Mouse (Mus musculus) embryonic facial prominence, embryonic 13.5 days (tissue): ENCODE measurements at regions not wholly inside any gene's neighbourhood (a gene's known extent, or its start where the extent isn't known, plus 50 kb on each side); places are given as distances from the start of the nearest gene placed in this dataset.

Source experiments
- ATAC-seq: fragments of 200-750 bp; cut with Nextera tagmentation; 2 replicates; pipeline ENCODE4 v1.8.0; 2017; ENCODE audit warnings: low read depth; ENCODE audit not compliant: insufficient number of reproducible peaks, insufficient read depth, low FRiP score, low TSS enrichment
- H3K27ac ChIP-seq: fragments of 300-500 bp; sonication (generic); 2 replicates; pipeline ENCODE4 v1.5.1; 2015; ENCODE audit warnings: moderate library complexity, mild to moderate bottlenecking, inconsistent platforms
- H3K27me3 ChIP-seq: fragments of 300-500 bp; sonication (generic); 2 replicates; pipeline ENCODE4 v1.6.1; 2015; ENCODE audit warnings: mild to moderate bottlenecking, inconsistent platforms
- H3K36me3 ChIP-seq: fragments of 300-500 bp; sonication (generic); 2 replicates; pipeline ENCODE4 v1.6.1; 2015; ENCODE audit warnings: mild to moderate bottlenecking, inconsistent platforms
- H3K4me1 ChIP-seq: fragments of 300-500 bp; sonication (generic); 2 replicates; pipeline ENCODE4 v1.6.1; 2015; ENCODE audit warnings: inconsistent platforms
- H3K4me2 ChIP-seq: fragments of 300-500 bp; sonication (generic); 2 replicates; pipeline ENCODE4 v1.6.1; 2015; ENCODE audit warnings: moderate library complexity, mild to moderate bottlenecking, inconsistent platforms
- H3K4me3 ChIP-seq: fragments of 300-500 bp; sonication (generic); 2 replicates; pipeline ENCODE4 v1.5.1; 2015; ENCODE audit warnings: mild to moderate bottlenecking, inconsistent platforms
- H3K9ac ChIP-seq: fragments of 300-500 bp; sonication (generic); 2 replicates; pipeline ENCODE4 v1.6.1; 2015; ENCODE audit warnings: mild to moderate bottlenecking, inconsistent platforms
- H3K9me3 ChIP-seq: fragments of 300-500 bp; sonication (generic); 2 replicates; pipeline ENCODE4 v1.6.1; 2016; ENCODE audit warnings: inconsistent platforms
- WGBS: fragments of 180-500 bp; shearing (Covaris S2); methylation state at CpG from one replicate; pipeline ENCODE4 v1.1.7; 2015; ENCODE audit warnings: mixed read lengths; 5-methylcytosine and 5-hydroxymethylcytosine counted together

DNA sequence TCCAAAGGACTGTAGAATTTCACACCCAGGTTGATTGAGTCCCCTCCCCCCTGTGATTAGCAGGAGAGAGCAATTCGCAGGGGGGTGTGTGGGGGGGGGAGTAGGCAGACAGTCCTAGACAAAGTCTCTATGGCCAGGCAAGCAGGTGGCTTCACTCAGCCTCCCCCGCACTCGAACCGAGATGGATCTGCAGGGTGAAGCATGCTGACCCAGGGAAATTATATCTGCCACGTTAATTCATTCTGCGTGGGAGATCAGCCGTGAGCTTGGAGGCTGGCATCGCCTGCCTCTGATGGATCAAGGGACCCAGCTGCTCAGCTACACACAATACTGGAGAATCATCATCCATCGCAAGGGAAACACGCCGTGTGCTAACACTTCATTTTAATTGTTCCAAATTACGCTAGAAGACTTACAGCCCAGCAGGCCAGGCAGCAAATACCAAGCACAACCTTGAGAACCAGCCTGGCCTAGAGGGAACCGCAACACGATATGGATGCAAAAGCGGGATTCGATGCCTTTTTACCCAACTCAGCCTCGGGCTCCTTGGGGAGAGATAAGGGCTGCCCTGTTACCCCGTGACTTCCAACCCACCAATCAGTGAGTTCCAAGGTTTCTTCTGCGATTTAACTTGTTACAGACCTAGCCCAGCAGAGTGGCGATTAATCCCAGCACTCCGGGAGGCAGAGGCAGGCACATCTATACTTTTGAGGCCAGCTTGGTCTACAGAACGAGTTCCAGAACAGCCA lies 137.7 kb upstream of the Top1 start:
- Histone ChIP-seq H3K9me3 (no peaks in the 10 kb centered on the region; the same call in 1 of the 2 replicates), H3K4me2 (no peak overlapping the region), H3K4me1 (0 out of 2 replicates have a peak, but pooled peaks cover 6% of the 10 kb centered on the region), H3K9ac (no peak overlapping the region), H3K4me3 (no peak overlapping the region), H3K27ac (no peak overlapping the region), H3K36me3 (no peaks in the 10 kb centered on the region), H3K27me3 (no peaks in the 10 kb centered on the region)
- WGBS, result 42% methylated on average over 22 of the region's 22 CpGs
- no peak for ATAC-seq

DNA sequence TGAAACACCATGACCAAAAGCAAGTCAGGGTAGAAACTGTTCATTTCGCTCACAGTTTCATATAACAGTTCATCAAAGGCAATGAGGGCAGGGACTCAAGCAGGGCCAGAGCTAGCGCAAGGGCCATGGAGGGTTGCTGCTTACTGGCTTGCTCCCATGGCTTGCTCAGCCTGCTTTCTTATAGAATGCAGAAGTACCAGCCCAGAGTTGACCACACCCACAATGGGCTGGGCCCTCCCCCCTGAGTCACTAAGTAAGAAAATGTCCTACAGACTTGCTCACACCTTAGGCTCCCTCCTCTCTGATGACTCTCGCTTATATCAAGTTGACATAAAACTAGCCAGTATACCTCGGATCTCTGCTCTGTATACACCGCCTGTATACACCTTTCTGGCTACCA lies 135.5 kb upstream of the Top1 start:
- H3K4me1 ChIP-seq, result 0 out of 2 replicates have a peak, but pooled peaks cover 6% of the 10 kb centered on the region
- WGBS, result 90% methylated on average over 5 of the region's 5 CpGs
- H3K36me3 ChIP-seq, result no peaks in the 10 kb centered on the region
- H3K27me3 ChIP-seq, result peaks cover under 1% of the 10 kb centered on the region; the same call in 1 of the 2 replicates
- no peak overlapping the region for H3K4me3 ChIP-seq
- no peak overlapping the region for H3K27ac ChIP-seq
- no peaks in the 10 kb centered on the region; the same call in 1 of the 2 replicates for H3K9me3 ChIP-seq
- no peak overlapping the region for H3K9ac ChIP-seq
- no peak for ATAC-seq
- H3K4me2 ChIP-seq, result no peak overlapping the region

DNA sequence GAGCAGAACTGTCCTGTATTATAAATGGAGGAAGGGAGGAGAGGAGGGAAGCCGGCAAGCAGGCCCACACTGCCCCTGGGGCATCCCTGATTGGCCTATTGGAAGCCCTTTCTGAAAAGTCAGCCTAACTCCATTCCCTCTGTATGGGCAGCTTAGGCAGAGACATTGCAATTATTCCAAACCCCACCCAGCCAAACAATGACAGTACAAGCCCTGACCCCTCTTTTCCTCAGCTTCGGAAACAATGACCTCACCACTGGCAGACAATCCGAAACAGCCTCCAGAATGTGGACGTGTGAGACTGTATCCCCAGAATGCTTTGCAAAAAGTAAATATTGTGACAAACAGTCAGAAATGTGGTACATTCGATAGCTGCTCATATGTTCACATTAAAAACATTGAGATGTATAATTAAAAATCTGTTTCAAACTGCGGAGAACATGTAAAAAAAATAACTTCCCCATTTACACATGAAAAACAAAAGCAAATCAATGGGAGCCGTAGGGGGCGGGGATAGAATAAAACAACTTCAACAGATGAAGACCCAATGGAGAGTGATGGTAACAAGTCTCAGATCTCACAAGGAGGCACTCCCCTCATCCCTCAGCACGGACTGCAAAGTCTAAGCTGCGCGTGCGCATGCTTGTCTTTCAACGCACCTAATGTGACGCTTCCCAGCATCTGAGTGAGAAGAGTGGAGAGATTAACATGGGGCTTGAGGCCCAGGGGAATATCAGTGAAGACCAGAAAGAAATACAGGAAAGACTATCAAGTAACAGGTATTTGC lies 134.9 kb upstream of the Top1 start:
- H3K4me2 ChIP-seq, result no peak overlapping the region
- no peak for ATAC-seq
- H3K27ac ChIP-seq, result no peak overlapping the region
- no peak overlapping the region for H3K9ac ChIP-seq
- 0 out of 2 replicates have a peak, but pooled peaks cover 6% of the 10 kb centered on the region for H3K4me1 ChIP-seq
- 48% methylated on average over 14 of the region's 14 CpGs for WGBS
- H3K9me3 ChIP-seq, result no peaks in the 10 kb centered on the region; the same call in 1 of the 2 replicates
- H3K4me3 ChIP-seq, result no peak overlapping the region
- H3K27me3 ChIP-seq, result peaks cover 3% of the 10 kb centered on the region; the same call in 1 of the 2 replicates
- no peaks in the 10 kb centered on the region for H3K36me3 ChIP-seq

DNA sequence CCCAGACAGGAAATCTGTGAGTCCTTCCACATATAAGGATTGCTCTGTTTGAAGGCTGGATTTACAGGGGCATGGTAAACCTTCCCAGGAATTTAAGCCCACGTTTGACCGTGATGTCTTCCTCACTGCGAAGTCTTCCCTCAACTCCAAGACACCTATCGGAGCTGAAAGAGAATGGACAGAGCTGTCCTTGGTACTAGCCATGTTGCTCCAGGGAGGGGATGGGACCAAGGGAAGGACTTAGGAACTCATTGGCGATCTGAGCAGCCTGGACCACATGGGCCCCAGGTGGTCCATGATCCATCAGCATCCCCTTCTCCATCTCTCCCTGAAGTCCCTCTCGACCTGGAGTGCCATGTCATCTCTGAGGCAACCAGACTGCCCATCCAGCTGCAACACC lies 130.1 kb upstream of the Top1 start:
- Histone ChIP-seq H3K4me3 (no peak overlapping the region), H3K27me3 (peaks cover 3% of the 10 kb centered on the region; the same call in 1 of the 2 replicates), H3K9me3 (no peaks in the 10 kb centered on the region), H3K4me1 (0 out of 2 replicates have a peak, but pooled peaks cover 1% of the 10 kb centered on the region), H3K9ac (no peak overlapping the region), H3K27ac (no peak overlapping the region), H3K4me2 (no peak overlapping the region), H3K36me3 (no peaks in the 10 kb centered on the region)
- 58% methylated on average over 6 of the region's 6 CpGs for WGBS
- ATAC-seq, result no peak

DNA sequence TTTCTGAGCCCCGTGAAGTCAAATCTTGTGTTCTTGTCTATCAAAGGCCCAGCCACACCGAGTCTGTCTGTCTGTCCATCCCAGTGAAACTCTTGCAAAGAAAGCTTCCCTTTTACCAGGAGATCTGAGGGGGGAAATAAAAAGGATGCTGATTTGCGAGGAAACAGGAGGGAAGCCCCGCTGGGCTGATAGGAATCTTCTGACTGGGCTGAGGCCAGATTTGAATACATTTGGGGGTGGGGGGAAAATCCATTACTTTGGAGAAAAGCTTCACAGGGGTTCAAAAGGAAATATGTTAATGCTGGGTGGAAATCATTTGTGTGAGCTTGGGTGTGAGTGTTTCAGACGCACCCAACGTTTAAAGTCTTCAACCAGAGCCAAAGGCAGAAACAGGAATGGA lies 129.2 kb upstream of the Top1 start:
- WGBS, result 23% methylated on average over 6 of the region's 6 CpGs

DNA sequence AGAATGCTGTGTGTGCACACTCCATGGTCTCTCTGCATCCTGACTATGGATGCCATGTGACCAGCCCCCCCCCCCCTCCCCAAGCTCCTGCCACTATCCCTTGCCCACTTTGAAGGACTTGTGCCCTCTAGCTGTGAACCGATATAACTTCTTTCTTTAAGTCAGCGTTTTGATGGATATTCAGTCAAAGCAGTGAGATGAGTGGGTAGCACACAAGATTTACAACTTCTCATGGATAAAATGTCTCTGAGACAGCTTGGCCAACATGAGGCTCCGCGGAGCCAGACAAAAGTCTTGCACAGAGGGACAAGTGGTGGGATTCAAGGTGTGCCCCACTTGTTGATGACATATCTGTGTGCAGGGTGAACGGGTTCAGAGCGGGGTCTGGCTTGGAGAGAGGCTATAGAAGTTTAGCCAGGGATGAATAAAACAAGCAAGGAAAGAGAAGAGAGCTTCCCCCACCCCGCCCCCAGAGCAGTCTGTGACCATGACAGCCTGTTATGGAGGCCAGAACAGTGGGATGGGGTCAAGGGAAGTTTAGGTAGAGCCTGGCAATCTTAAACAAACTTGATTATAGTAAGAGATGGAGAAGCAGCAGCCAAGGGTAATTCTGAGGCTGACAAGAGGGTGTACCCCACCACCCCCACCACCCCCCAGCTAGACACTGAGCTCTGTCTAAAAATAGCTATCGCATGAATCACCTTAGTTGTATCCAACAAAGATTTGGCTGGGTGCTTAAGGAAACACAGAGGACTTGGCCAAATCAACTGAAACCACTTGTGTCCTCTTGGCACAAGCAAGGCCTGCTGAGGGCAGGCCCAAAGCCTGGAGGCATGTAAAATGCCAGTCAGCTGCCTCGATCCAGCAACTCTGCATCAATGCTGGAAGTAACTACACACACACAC lies 120.1 kb upstream of the Top1 start:
- WGBS, result 81% methylated on average over 9 of the region's 9 CpGs
- no peak for ATAC-seq

More for the DNA sequence above, 129.2 kb upstream of the Top1 start:
- Histone ChIP-seq H3K4me3 (no peak overlapping the region), H3K36me3 (no peaks in the 10 kb centered on the region), H3K9ac (no peak overlapping the region), H3K9me3 (no peaks in the 10 kb centered on the region), H3K4me1 (no peaks in the 10 kb centered on the region), H3K27ac (no peak overlapping the region), H3K4me2 (no peak overlapping the region), H3K27me3 (peaks cover 3% of the 10 kb centered on the region; the same call in 1 of the 2 replicates)
- ATAC-seq, result no peak

DNA sequence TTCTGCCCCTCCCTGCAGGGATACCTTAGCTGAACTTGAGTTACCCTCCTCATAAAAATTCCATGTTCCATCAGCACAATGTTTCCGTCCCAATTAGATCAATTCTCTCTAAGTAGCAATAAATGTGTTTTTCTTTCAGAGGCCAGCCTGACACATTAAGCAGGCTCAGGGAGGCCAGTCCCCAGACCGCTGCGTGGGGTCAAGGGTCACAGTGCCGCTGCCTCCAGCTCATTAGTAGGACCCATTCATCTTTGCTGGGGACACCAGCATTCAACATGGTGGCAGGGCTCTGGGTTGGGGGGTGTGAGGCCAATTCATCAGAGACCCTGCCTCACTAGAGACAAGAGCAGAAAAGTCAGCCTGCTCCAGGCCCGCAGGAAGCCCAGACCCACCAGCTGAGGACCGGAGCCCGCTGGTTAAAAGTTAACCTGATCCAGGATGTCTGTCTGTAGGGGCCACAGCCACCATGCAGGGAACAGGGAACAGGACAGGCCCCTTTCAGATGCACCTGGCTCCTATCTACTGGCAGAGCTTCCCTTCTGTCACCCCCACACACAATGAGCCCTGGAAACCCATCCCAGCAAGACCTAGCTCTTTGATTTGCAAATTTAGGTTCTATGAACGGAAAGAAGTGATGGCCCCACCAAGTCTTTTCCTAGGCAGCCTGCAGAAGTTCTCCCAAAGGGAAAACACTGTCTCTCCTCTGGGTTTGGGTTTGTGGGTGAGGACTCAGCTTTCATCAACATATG lies 119.1 kb upstream of the Top1 start:
- H3K9me3 ChIP-seq, result no peaks in the 10 kb centered on the region
- no peak overlapping the region for H3K9ac ChIP-seq
- H3K4me1 ChIP-seq, result peaks cover 6% of the 10 kb centered on the region; the same call in 1 of the 2 replicates
- 46% methylated on average over 8 of the region's 8 CpGs for WGBS
- no peak for ATAC-seq
- no peaks in the 10 kb centered on the region for H3K27me3 ChIP-seq
- no peaks in the 10 kb centered on the region for H3K36me3 ChIP-seq
- H3K4me2 ChIP-seq, result no peak overlapping the region
- H3K27ac ChIP-seq, result no peak overlapping the region
- H3K4me3 ChIP-seq, result no peak overlapping the region

More for the DNA sequence above, 120.1 kb upstream of the Top1 start:
- no peak overlapping the region for H3K27ac ChIP-seq
- H3K9ac ChIP-seq, result no peak overlapping the region
- no peaks in the 10 kb centered on the region for H3K9me3 ChIP-seq
- no peak overlapping the region for H3K4me2 ChIP-seq
- no peaks in the 10 kb centered on the region for H3K36me3 ChIP-seq
- H3K4me3 ChIP-seq, result no peak overlapping the region
- peaks cover 6% of the 10 kb centered on the region; the same call in 1 of the 2 replicates for H3K4me1 ChIP-seq
- H3K27me3 ChIP-seq, result no peaks in the 10 kb centered on the region

DNA sequence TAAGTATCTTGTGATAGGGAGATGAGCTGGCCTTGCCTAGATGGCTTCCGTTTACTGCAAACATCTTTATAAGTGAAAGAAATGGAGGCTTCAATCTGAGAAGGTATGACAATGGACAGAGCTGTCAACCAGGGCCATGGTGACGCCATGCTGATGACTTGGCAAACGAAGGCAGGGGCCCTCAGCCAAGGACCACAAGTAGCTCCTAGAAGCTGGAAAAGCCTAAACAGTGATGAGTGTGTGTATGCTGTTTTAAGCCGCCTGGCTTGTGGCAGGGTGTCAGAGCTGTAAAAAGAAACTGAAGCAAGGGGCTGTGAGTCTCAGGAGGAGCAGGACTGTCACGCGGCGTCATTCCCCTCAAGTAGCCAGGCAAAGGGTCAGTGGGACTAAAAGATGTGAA lies 116.4 kb upstream of the Top1 start:
- Histone ChIP-seq H3K9ac (no peak overlapping the region), H3K4me2 (no peak overlapping the region), H3K27ac (no peak overlapping the region), H3K36me3 (no peaks in the 10 kb centered on the region), H3K9me3 (no peaks in the 10 kb centered on the region), H3K4me3 (no peak overlapping the region), H3K27me3 (no peaks in the 10 kb centered on the region), H3K4me1 (peaks cover 6% of the 10 kb centered on the region; the same call in 1 of the 2 replicates)
- 60% methylated on average over 7 of the region's 7 CpGs for WGBS
- no peak for ATAC-seq

DNA sequence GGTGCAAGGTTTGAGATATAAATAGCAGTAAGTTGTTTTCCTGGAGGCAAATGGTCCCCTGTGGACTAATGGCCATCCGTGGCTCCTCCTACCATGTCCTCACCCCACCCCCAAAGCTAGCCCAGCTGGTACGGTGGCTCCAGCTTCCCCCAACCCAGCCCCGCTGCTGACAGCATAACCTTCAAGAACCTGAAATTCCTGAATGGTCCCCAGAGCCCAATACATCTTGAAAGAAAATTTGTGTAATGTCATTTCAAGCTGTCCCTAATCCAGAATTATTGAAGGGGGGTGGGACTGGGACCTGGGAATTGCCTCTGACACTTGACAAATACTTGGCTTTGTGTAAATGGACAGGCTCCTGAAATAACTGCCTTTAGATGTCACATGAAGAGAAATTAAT lies 115.3 kb upstream of the Top1 start:
- H3K27me3 ChIP-seq, result no peaks in the 10 kb centered on the region
- H3K4me2 ChIP-seq, result no peak overlapping the region
- H3K9ac ChIP-seq, result no peak overlapping the region
- no peak overlapping the region for H3K27ac ChIP-seq
- ATAC-seq, result no peak
- WGBS, result 34% methylated on average over 3 of the region's 3 CpGs
- H3K9me3 ChIP-seq, result no peaks in the 10 kb centered on the region
- peaks cover 6% of the 10 kb centered on the region; the same call in 1 of the 2 replicates for H3K4me1 ChIP-seq
- no peaks in the 10 kb centered on the region for H3K36me3 ChIP-seq
- H3K4me3 ChIP-seq, result no peak overlapping the region

DNA sequence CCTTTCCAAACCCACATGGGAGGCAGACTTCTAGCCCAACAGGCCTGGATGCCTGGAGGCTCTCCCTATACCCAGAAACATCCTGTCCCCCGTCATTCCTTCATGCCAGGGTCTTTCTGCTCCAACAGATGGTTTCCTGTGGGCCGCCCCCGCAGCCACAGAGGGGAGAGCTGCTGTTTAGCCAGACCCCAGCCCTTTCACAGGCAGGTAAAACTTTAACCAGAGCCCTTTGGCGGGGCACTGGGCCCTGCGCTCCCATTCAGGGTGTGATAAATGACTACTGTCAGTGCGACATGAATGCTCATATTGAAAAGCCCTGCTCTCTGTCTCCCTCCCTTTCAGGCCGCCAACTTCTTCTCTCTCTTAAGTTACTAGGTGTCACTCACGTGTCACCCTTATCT lies 108.4 kb upstream of the Top1 start:
- no peak overlapping the region for H3K27ac ChIP-seq
- WGBS, result 45% methylated on average over 8 of the region's 8 CpGs

More for the DNA sequence above, 108.4 kb upstream of the Top1 start:
- Histone ChIP-seq H3K4me1 (no peaks in the 10 kb centered on the region), H3K9ac (no peak overlapping the region), H3K9me3 (no peaks in the 10 kb centered on the region), H3K36me3 (no peaks in the 10 kb centered on the region), H3K4me2 (no peak overlapping the region), H3K4me3 (no peak overlapping the region), H3K27me3 (no peaks in the 10 kb centered on the region)
- ATAC-seq, result no peak
